Mouse (Mus musculus): ENCODE measurements around the gene Frat2. TPM values are rescaled to one million over a fixed set of nuclear protein-coding genes. Genes with fewer than 3 reads are reported as not detected.

Gene Frat2
- polyA plus RNA-seq, 2 experiments, result 3.4 to 5.2 TPM

DNA sequence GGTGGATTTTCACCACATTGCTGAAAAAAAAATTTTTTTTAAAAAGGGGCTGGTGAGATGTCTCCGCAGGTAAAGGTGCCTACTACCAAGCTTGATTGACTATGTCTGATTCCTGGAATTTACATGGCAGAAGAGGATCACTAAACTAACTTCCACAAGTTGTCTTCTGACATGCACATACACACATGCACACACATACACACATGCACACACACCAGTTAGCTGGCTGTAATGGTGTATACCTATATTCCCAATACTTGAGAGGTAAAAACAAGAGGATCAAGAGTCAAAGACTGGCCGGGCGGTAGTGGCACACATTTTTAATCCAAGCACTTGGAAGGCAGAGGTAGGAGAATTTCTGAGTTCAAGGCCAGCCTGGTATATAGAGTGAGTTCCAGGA is 8.2 kb downstream of the Frat2 start:
- H3K36me3 ChIP-seq (replicated peaks; ENCODE audit: control insufficient read depth, insufficient read depth, low read depth), result no peaks in the 10 kb centered on the region
- no peaks in the 10 kb centered on the region for H3K27me3 ChIP-seq (ENCODE audit: control insufficient read depth, insufficient read depth, low read length)
- WGBS (ENCODE audit: insufficient replicate concordance), result 82% methylated on average over 3 of the region's 3 CpGs
- H3K4me2 ChIP-seq (ENCODE audit: low read depth), result peak overlapping the region; percentile 59
- DNase-seq (ENCODE audit: low read depth in 3 of 3, low spot score in 3 of 3) (no peak), ATAC-seq (ENCODE audit: insufficient read depth) (no peak)
- H3K4me1 ChIP-seq (replicated peaks; ENCODE audit: control insufficient read depth in 2 of 2, insufficient read depth in 2 of 2, low read length in 1 of 2), result peaks cover 54 to 65% of the 10 kb centered on the region in 2 experiments
- TF ChIP-seq EP300 (IDR thresholded peaks at IDR 0.05; ENCODE audit: low read depth) (no peak), CTCF (IDR thresholded peaks at IDR 0.05; ENCODE audit: low read depth) (no peak)
- no peak overlapping the region for H3K9ac ChIP-seq (replicated peaks)
- peak overlapping the region; percentile 94; the same call in 1 of the 2 replicates for H3K27ac ChIP-seq
- no peaks in the 10 kb centered on the region for H3K9me3 ChIP-seq (ENCODE audit: control insufficient read depth, low read length)
- H3K4me3 ChIP-seq (ENCODE audit: insufficient read depth in 1 of 2, low read depth in 2 of 2, low read length in 2 of 2), result no peak overlapping the region

DNA sequence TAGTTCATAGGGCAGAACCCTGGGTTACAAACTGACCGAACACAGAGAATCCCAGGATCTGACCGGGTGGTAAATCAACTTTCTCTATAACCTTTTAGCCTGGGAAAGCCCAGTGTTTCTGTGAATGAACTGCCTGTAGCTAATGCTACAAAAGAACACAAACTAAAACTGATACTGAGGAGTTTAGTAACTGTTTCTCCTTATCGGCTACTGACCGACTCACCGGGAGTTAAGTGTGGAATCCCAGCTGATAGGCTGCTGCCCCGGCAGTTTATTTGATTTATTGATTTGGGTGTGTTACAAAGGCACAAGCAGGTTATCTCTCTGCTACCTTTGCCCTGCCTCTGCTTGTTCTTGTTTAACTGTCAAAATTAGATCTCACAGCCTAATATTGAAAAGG is 9.1 kb downstream of the Frat2 start:
- TF ChIP-seq CTCF (IDR thresholded peaks at IDR 0.05; ENCODE audit: low read depth) (no peak), EP300 (IDR thresholded peaks at IDR 0.05; ENCODE audit: low read depth) (peak; percentile 90)
- H3K9me3 ChIP-seq (ENCODE audit: control insufficient read depth, low read length), result no peaks in the 10 kb centered on the region
- DNase-seq (ENCODE audit: low read depth in 3 of 3, low spot score in 3 of 3) (peak; percentile 53 to 67 (median 66)), ATAC-seq (ENCODE audit: insufficient read depth) (peak; percentile 26)
- peaks cover 55 to 68% of the 10 kb centered on the region in 2 experiments for H3K4me1 ChIP-seq (replicated peaks; ENCODE audit: control insufficient read depth in 2 of 2, insufficient read depth in 2 of 2, low read length in 1 of 2)
- H3K9ac ChIP-seq (replicated peaks), result peak overlapping the region; percentile 14
- H3K36me3 ChIP-seq (replicated peaks; ENCODE audit: control insufficient read depth, insufficient read depth, low read depth), result no peaks in the 10 kb centered on the region
- no peaks in the 10 kb centered on the region for H3K27me3 ChIP-seq (ENCODE audit: control insufficient read depth, insufficient read depth, low read length)
- WGBS (ENCODE audit: insufficient replicate concordance), result 10% methylated on average over 6 of the region's 6 CpGs
- H3K4me3 ChIP-seq (ENCODE audit: insufficient read depth in 1 of 2, low read depth in 2 of 2, low read length in 2 of 2), result peak overlapping the region in 1 of 2 experiments; percentile 10; a peak in 1 of 4 replicates
- peak overlapping the region; percentile 94 for H3K27ac ChIP-seq
- peak overlapping the region; percentile 59 for H3K4me2 ChIP-seq (ENCODE audit: low read depth)

GRCm38 (mm10) chr19:41837917-41838261 is 10.0 kb downstream of the Frat2 start:
- Histone ChIP-seq H3K9ac (replicated peaks) (peak overlapping the region; percentile 14), H3K4me2 (ENCODE audit: low read depth) (peak overlapping the region; percentile 59), H3K27ac (peak overlapping the region; percentile 94), H3K27me3 (ENCODE audit: control insufficient read depth, insufficient read depth, low read length) (no peaks in the 10 kb centered on the region), H3K4me1 (replicated peaks; ENCODE audit: control insufficient read depth in 2 of 2, insufficient read depth in 2 of 2, low read length in 1 of 2) (peaks cover 59 to 73% of the 10 kb centered on the region in 2 experiments), H3K9me3 (ENCODE audit: control insufficient read depth, low read length) (no peaks in the 10 kb centered on the region), H3K36me3 (replicated peaks; ENCODE audit: control insufficient read depth, insufficient read depth, low read depth) (no peaks in the 10 kb centered on the region), H3K4me3 (ENCODE audit: insufficient read depth in 1 of 2, low read depth in 2 of 2, low read length in 2 of 2) (peak overlapping the region; percentile 9 to 17; a peak in 2 of 4 replicates)
- TF ChIP-seq CTCF (IDR thresholded peaks at IDR 0.05; ENCODE audit: low read depth) (no peak), EP300 (IDR thresholded peaks at IDR 0.05; ENCODE audit: low read depth) (peak; percentile 1; the same call in 1 of the 2 replicates)
- peak; percentile 53 to 70 (median 58) for DNase-seq (ENCODE audit: low read depth in 3 of 3, low spot score in 3 of 3)
- 6% methylated on average over 4 of the region's 4 CpGs for WGBS (ENCODE audit: insufficient replicate concordance)
- peak; percentile 29 for ATAC-seq (ENCODE audit: insufficient read depth)

DNA sequence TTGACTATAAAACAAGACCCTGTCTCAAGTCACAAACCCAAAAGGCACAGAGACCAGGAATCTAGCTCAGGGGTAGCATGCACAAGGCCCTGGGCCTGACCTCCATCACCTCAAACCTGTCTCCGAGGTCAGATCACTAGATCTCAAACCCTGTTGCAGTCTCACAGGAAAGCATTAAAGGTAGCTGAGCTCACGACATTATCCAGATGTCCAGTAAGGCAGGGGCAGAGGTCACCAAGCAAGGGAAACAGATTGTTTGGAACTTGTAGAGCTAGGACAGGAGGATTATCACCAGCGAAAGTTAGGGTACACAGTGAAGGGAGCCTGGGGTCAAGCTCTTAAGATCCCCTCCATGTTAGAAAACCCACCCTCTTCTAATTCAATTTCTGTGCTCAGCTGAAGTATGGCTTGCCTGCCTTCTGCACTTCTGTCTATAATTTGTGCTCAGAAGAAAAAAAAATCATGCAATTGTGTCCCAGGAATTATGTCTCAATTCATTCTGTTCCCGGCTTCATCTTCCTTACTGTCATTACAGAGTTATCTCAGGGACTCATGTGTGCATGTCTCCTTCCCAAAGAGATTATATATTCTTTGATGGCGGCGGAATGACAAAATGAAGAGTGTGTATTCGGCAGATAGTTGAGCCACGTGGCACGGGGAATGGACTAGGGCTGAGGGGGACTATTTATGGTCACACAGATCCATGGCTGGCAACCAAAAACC is 10.6 kb downstream of the Frat2 start:
- Histone ChIP-seq H3K27ac (peak overlapping the region; percentile 94), H3K4me2 (ENCODE audit: low read depth) (peak overlapping the region; percentile 59), H3K36me3 (replicated peaks; ENCODE audit: control insufficient read depth, insufficient read depth, low read depth) (no peaks in the 10 kb centered on the region), H3K4me3 (ENCODE audit: insufficient read depth in 1 of 2, low read depth in 2 of 2, low read length in 2 of 2) (peak overlapping the region in 1 of 2 experiments; percentile 17; a peak in 1 of 4 replicates), H3K9ac (replicated peaks) (peak overlapping the region; percentile 14), H3K27me3 (ENCODE audit: control insufficient read depth, insufficient read depth, low read length) (no peaks in the 10 kb centered on the region), H3K4me1 (replicated peaks; ENCODE audit: control insufficient read depth in 2 of 2, insufficient read depth in 2 of 2, low read length in 1 of 2) (peaks cover 65 to 75% of the 10 kb centered on the region in 2 experiments), H3K9me3 (ENCODE audit: control insufficient read depth, low read length) (no peaks in the 10 kb centered on the region)
- 17% methylated on average over 9 of the region's 9 CpGs for WGBS (ENCODE audit: insufficient replicate concordance)
- TF ChIP-seq EP300 (IDR thresholded peaks at IDR 0.05; ENCODE audit: low read depth), result peak; percentile 90
- no peak for TF ChIP-seq CTCF (IDR thresholded peaks at IDR 0.05; ENCODE audit: low read depth)
- DNase-seq (ENCODE audit: low read depth in 3 of 3, low spot score in 3 of 3) (peak; percentile 72 to 76 (median 74)), ATAC-seq (ENCODE audit: insufficient read depth) (peak; percentile 60)

DNA sequence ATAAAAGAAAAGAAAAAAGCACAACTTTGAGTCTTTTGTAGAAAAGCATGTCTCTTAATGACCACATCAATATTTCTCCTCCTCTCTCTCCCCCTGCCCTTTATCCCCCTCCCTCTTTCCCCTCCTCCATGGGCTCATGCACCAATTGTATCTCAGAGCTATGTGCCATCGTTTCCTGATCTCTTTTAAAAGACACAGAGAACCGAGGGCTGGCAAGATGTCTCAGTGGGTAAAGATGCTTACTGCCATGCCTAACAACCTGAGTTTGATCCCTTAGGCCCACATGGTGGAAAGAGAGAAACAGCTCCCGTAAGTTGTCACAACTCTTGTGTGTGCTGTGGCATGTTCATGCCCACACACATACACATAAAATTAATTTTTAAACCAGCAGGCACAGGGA is 11.2 kb downstream of the Frat2 start:
- no peak for DNase-seq (ENCODE audit: low read depth in 3 of 3, low spot score in 3 of 3)
- H3K27ac ChIP-seq, result peak overlapping the region; percentile 94
- WGBS (ENCODE audit: insufficient replicate concordance), result 40% methylated on average over 3 of the region's 3 CpGs
- H3K36me3 ChIP-seq (replicated peaks; ENCODE audit: control insufficient read depth, insufficient read depth, low read depth), result no peaks in the 10 kb centered on the region
- H3K4me2 ChIP-seq (ENCODE audit: low read depth), result peak overlapping the region; percentile 59
- peak overlapping the region; percentile 59 for H3K9ac ChIP-seq (replicated peaks)
- H3K4me1 ChIP-seq (replicated peaks; ENCODE audit: control insufficient read depth in 2 of 2, insufficient read depth in 2 of 2, low read length in 1 of 2), result peaks cover 70 to 79% of the 10 kb centered on the region in 2 experiments
- TF ChIP-seq CTCF (IDR thresholded peaks at IDR 0.05; ENCODE audit: low read depth), result no peak
- TF ChIP-seq EP300 (IDR thresholded peaks at IDR 0.05; ENCODE audit: low read depth), result no peak
- no peaks in the 10 kb centered on the region for H3K9me3 ChIP-seq (ENCODE audit: control insufficient read depth, low read length)
- H3K4me3 ChIP-seq (ENCODE audit: insufficient read depth in 1 of 2, low read depth in 2 of 2, low read length in 2 of 2), result peak overlapping the region in 1 of 2 experiments; percentile 29; a peak in 2 of 4 replicates
- no peaks in the 10 kb centered on the region for H3K27me3 ChIP-seq (ENCODE audit: control insufficient read depth, insufficient read depth, low read length)
- no peak for ATAC-seq (ENCODE audit: insufficient read depth)
